Mouse (Mus musculus) bone marrow macrophage, adult 2 months (primary cell): ENCODE measurements around the gene Ddx18. TPM values are rescaled to one million over a fixed set of nuclear protein-coding genes. Genes with fewer than 3 reads are reported as not detected.

ENCODE experiments used
- H3K27ac ChIP-seq: 2 replicates; pipeline ENCODE4 v1.5.1; 2012; ENCODE audit warnings: low read depth, low read length; ENCODE audit not compliant: insufficient read depth
- H3K4me1 ChIP-seq: 2 replicates; pipeline ENCODE4 v1.6.1; 2012; ENCODE audit warnings: low read length; ENCODE audit not compliant: control insufficient read depth, insufficient read depth
- H3K4me3 ChIP-seq: 2 replicates; pipeline ENCODE4 v1.5.1; 2012; ENCODE audit warnings: mild to moderate bottlenecking, low read length, moderate library complexity; ENCODE audit not compliant: insufficient read depth
- CTCF ChIP-seq: IDR thresholded peaks from 2 replicates; pipeline ENCODE4 v1.5.1; 2012; ENCODE audit warnings: low read depth, mild to moderate bottlenecking, low read length, moderate library complexity
- POLR2A ChIP-seq: IDR thresholded peaks from 2 replicates; pipeline ENCODE4 v1.6.1; 2012; ENCODE audit warnings: mild to moderate bottlenecking, low read depth, low read length, borderline replicate concordance
- polyA plus RNA-seq: library from polyadenylated mRNA; stranded (reverse); fragments of >200 nt; gene quantifications from 2 replicates; pipeline ENCODE4 v1.2.4, GENCODE M21; 2012; ENCODE audit not compliant: missing spikeins, insufficient read depth, insufficient read length

The Ddx18 gene
- polyA plus RNA-seq, 1 experiment = 27.4 TPM

DNA sequence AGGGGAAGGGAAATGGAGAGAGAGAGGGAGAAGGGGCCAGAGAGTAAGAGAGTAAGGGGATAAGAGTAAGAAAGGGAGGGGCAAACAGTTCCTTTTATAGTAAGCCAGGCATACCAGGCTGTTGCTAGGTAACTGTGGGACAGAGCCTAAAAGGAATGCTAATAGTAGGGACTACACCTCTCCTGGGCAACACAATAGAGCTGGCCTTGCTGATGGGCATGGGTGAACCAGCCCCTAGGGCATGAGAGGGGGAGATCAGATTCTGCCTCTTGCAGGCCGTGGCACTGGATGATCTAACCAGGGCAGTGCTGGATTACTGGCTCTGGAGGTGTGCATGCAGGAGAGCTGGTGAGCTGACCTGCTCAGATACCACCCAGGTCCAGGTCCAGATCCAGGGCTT, 9.7 kb upstream of the Ddx18 start:
- H3K4me1 ChIP-seq = no peaks in the 10 kb centered on the region
- H3K4me3 ChIP-seq = no peak overlapping the region
- TF ChIP-seq POLR2A (no peak), CTCF (no peak)
- no peak overlapping the region for H3K27ac ChIP-seq

DNA sequence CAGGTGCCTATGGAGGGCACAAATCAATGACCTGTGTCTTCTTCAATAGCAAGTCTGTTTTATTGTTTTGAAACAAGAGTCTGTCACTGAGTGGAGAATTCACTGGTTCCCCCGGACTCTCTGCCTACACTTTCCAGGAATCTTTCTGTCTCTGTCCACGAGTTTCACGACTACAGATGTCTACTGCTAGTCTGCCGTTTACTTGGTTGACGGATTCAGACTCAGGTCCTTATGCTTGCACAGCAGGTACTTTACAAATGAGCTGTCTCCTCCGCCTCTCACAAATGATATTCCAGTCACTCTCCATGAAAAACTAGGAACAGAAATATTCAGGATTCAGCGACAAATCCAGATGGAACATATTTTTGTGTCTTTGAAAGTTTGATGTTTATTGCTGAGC, 2.7 kb upstream of the Ddx18 start:
- H3K27ac ChIP-seq = no peak overlapping the region
- TF ChIP-seq POLR2A (no peak), CTCF (no peak)
- H3K4me3 ChIP-seq = no peak overlapping the region
- no peaks in the 10 kb centered on the region for H3K4me1 ChIP-seq

DNA sequence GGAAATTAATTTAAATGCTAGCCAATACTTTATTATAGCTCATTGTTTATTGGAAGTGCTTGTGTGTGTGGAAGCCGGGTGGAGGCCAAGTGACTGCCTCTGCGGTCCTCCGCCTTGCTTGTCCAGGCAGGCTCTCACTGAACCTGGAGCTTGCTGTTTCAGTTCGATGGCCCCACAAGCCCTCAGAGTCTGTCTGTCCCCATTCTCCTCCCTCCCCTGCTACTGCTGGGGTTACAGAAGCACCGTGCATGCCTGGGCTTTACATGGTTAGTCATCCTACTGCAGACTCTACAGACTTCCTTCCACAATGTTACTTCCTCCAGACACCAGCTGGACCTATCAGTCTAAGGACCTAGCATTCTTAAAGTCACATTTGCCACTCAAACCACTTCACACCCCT, 9.9 kb downstream of the Ddx18 start:
- peak overlapping the region; percentile 57 for H3K27ac ChIP-seq
- peaks cover 22% of the 10 kb centered on the region for H3K4me1 ChIP-seq
- TF ChIP-seq CTCF (no peak), POLR2A (no peak)
- H3K4me3 ChIP-seq = no peak overlapping the region

DNA sequence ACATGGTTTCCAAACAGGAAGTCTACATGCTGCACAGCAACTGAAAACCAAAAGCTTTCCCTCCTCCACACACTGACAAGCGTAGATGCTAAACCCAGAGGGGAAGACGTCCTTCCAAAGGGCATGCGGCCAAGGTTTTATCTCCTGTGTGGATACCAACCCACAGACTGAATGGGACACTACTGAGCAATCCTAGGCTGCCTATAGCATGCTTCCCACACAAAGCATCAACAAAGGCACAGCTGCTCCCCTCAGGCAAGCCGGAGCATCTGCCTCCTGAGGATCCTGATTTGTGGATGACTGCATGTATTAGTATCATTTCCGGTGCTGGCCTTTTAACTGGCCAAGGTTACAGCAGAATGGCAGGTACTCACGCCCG, 16.3 kb downstream of the Ddx18 start:
- 0 out of 2 replicates have a peak, but pooled peaks cover under 1% of the 10 kb centered on the region for H3K4me1 ChIP-seq
- TF ChIP-seq POLR2A (no peak), CTCF (no peak)
- H3K27ac ChIP-seq = no peak overlapping the region
- no peak overlapping the region for H3K4me3 ChIP-seq

DNA sequence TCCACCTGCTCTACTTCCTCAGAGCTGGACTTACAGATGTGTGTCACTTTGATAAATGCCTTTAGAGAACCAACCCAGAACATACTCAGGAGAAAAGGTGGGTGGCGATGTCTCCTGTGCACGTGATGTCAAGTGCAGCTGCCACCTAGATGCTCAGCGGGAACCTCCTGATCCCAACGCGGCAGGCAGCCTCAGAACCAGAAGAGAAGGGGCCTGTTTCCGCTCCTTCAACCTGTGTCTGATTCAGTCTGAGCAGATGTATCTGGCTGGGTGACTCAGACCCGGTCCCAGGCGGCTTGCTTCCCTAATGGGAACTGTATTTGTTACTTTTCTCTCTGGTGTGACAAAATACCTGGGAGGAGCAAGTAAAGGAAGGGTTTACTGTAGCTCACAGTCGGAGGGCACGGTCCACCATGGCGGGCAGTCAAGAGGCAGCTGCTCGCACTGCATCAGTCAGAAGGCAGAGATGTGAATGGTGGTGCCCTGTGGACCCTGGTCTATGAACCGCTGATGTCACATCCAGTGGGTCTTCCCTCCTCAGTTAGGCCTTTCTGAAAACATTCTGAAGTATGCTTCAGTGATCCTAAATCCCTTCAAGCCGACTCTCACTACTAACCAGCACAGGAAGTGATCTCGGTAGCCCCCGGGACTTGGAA, 16.9 kb downstream of the Ddx18 start:
- TF ChIP-seq POLR2A = no peak
- TF ChIP-seq CTCF = no peak
- no peak overlapping the region for H3K4me3 ChIP-seq
- H3K27ac ChIP-seq = no peak overlapping the region

DNA sequence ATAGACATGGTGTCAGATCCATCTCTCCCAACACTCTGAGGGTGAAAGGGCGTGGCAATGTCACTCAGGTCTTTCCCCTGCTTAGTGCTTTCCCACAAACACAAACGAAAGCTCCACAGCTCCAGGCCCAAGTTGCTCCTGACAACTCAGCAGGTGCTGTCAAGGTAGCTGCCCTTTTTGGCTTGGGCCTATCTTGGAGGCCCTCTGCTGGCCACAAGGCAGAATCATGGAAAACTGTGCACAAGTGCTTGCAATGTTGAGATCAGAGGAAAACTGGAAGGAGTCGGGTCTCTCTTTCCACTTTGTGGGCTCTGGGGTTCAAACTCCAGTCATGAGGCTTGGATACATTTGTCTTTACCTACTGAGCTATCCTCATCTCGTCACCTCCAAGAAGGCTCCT, 18.3 kb downstream of the Ddx18 start:
- Histone ChIP-seq H3K27ac (no peak overlapping the region), H3K4me3 (no peak overlapping the region), H3K4me1 (no peaks in the 10 kb centered on the region)
- TF ChIP-seq CTCF (peak; percentile 48), POLR2A (no peak)

More for the DNA sequence above, 16.9 kb downstream of the Ddx18 start:
- H3K4me1 ChIP-seq = no peaks in the 10 kb centered on the region

DNA sequence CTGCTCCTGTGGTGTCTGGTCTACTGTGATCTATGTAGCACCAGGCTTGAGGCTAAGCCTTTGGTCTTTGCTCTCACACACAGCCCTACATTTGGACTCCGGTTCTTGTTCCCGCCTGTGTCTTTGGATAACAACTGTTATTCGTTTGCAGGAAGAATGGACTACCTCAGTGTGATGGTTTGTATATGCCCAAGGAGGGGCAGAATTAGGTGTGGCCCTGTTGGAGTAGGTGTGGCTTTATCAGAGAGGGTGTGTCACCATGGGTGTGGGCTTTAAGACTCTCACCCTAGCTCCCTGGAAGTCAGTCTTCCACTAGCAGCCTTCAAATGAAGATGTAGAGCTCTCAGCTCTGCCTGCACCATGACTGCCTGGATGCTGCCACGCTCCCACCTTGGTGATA, 19.1 kb downstream of the Ddx18 start:
- TF ChIP-seq POLR2A (no peak), CTCF (no peak)
- Histone ChIP-seq H3K4me1 (no peaks in the 10 kb centered on the region), H3K4me3 (no peak overlapping the region), H3K27ac (no peak overlapping the region)

DNA sequence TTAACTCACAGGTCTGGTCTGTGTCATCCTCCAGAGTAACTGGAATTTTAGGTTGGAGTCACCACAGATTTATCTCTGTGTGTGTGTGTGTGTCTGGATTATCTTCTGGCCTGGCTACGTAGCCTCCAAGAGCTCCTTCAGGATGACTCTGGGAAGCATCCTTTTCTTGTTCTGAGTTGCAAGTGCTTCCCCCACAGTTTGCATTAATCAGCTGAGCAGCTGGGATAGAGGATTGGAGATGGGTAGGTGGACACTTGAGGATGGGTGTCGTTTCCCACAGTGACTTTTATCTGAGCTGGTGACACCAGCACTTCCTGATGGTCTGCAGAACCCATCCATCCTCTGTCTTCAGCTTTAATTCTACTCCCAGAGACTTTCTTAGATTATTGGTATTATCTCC, 20.9 kb downstream of the Ddx18 start:
- no peaks in the 10 kb centered on the region for H3K4me1 ChIP-seq
- no peak overlapping the region for H3K4me3 ChIP-seq
- TF ChIP-seq POLR2A (no peak), CTCF (no peak)
- no peak overlapping the region for H3K27ac ChIP-seq

DNA sequence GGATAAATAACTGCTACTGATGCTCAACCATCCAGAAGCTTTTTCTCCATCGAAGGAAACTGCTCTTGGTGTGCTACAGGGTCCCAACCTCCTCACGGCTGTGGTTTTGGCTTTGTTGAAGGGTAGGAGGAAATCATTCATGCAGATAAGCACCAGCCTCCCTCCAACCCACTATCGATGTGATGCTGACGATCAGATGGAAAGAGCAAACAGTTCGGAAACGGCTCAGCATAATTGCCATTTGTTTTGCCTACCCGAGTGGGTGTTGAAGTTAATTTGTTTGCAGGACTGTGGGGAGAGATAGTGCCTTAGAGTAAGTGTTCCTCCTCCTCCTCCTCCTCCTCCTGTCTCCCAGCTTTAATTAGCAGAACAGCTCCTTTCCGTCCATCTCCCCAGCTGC, 27.4 kb downstream of the Ddx18 start:
- no peak overlapping the region for H3K27ac ChIP-seq
- no peaks in the 10 kb centered on the region for H3K4me1 ChIP-seq
- H3K4me3 ChIP-seq = no peak overlapping the region
- TF ChIP-seq POLR2A = no peak
- no peak for TF ChIP-seq CTCF

DNA sequence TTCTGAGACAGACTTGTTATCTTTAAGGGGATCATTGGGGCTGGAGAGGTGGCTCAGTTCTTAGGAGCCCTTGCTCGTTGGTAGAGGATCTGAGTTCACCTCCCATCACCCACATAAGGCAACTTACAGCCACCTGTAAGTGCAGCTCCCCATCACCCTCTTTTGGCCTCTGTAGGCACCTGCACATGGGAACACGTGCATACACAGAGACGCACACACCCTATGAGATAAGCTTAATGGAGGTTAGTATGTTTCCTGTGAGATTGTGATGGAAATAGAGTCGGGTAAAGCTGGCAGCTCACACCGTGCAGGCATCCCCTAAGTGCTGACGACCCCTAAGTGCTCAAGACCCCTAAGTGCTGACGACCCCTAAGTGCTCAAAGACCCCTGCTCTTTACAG, 36.4 kb downstream of the Ddx18 start:
- no peak overlapping the region for H3K27ac ChIP-seq
- H3K4me1 ChIP-seq = no peaks in the 10 kb centered on the region
- TF ChIP-seq POLR2A (no peak), CTCF (no peak)
- no peak overlapping the region for H3K4me3 ChIP-seq

DNA sequence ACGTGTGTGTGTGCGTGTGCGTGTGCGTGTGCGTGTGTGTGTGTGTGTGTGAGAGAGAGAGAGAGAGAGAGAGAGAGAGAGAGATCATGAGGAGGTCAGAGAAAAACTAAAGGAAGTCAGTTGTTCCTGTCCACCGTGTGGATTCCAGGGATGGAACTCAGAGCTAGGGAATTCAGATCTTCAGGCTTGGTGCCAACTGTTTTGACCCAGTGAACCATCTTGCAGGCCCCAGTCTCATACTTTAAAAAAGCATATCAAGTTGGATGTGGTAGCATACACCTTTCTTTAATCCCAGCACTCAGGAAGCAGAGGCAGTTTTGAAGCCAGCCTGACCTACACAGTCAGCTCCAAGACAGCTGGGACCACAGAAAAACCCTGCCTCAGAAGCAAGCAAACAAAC, 38.5 kb downstream of the Ddx18 start:
- no peaks in the 10 kb centered on the region for H3K4me1 ChIP-seq
- H3K4me3 ChIP-seq = no peak overlapping the region
- TF ChIP-seq CTCF (no peak), POLR2A (no peak)
- H3K27ac ChIP-seq = no peak overlapping the region
